Mouse (Mus musculus) limb, embryonic 15.5 days (tissue): Measurements from ENCODE around the gene Gpc6. TPM values are rescaled to one million over a fixed set of nuclear protein-coding genes. Genes with fewer than 3 reads are reported as not detected.

Source experiments
- ATAC-seq: fragments of 200-750 bp; cut with Nextera tagmentation; 2 replicates; pipeline ENCODE4 v1.8.0; 2017; ENCODE audit warnings: low read depth, moderate TSS enrichment; ENCODE audit not compliant: insufficient number of reproducible peaks, low FRiP score, low TSS enrichment
- H3K27ac ChIP-seq: fragments of 300-500 bp; sonication (generic); 2 replicates; pipeline ENCODE4 v1.5.1; 2015; ENCODE audit warnings: moderate library complexity, mild to moderate bottlenecking, inconsistent platforms
- H3K27me3 ChIP-seq: fragments of 300-500 bp; sonication (generic); 2 replicates; pipeline ENCODE4 v1.6.1; 2015; ENCODE audit warnings: inconsistent platforms
- H3K36me3 ChIP-seq: fragments of 300-500 bp; sonication (generic); 2 replicates; pipeline ENCODE4 v1.6.1; 2015; ENCODE audit warnings: inconsistent platforms
- H3K4me1 ChIP-seq: fragments of 300-500 bp; sonication (generic); 2 replicates; pipeline ENCODE4 v1.6.1; 2015; ENCODE audit warnings: inconsistent platforms
- H3K4me2 ChIP-seq: fragments of 300-500 bp; sonication (generic); 2 replicates; pipeline ENCODE4 v1.6.1; 2015; ENCODE audit warnings: mild to moderate bottlenecking, inconsistent platforms
- H3K4me3 ChIP-seq: fragments of 300-500 bp; sonication (generic); 2 replicates; pipeline ENCODE4 v1.5.1; 2015; ENCODE audit warnings: mild to moderate bottlenecking, inconsistent platforms
- H3K9ac ChIP-seq: fragments of 300-500 bp; sonication (generic); 2 replicates; pipeline ENCODE4 v1.6.1; 2015; ENCODE audit warnings: inconsistent platforms
- H3K9me3 ChIP-seq: fragments of 300-500 bp; sonication (generic); 2 replicates; pipeline ENCODE4 v1.6.1; 2016; ENCODE audit warnings: inconsistent platforms
- WGBS: fragments of 180-500 bp; shearing (Covaris S2); methylation state at CpG from one replicate; pipeline ENCODE4 v1.1.7; 2015; 5-methylcytosine and 5-hydroxymethylcytosine counted together
- polyA plus RNA-seq: library from polyadenylated mRNA; unstranded; fragments of >200 nt; fragmentation: Nextera tagmentation; extraction: Ambion mirVana; gene quantifications from 2 replicates; pipeline ENCODE4 v1.2.1, GENCODE M21; 2015

The Gpc6 gene
- polyA plus RNA-seq, 1 experiment from 2014 or later: 42.5 TPM

DNA sequence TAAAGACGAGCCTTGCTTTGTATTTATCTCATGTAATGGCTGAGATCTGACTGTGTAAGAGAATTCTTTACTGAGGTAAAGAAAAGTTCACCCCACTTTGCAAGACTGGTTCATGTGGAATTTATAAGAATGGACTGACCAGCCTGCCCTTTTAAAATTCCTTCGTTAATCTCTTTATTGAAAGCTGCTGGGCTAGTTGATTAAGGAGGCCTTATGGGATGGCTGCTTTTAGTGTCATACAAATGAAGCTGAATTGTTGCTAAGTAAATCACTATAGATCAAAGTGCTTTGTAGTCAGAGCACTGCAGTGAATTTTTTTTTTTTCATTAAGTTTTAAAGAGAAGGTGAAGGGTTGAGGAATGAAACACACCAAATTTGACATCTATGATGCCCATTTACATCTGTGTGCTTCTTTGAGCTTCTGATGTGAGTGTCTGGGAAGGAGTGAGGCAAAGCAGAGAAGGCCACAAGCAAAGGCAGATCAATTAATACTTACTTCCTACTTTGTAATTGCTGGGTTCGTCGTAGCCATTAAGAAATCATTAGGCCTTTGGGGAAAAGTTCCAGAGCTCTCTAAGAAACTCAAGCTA is 90.3 kb downstream of the Gpc6 start:
- Histone ChIP-seq H3K36me3 (no peaks in the 10 kb centered on the region), H3K9ac (no peak overlapping the region), H3K4me3 (no peak overlapping the region), H3K4me1 (peaks cover 2% of the 10 kb centered on the region; the same call in 1 of the 2 replicates), H3K27me3 (no peaks in the 10 kb centered on the region), H3K4me2 (no peak overlapping the region), H3K9me3 (no peaks in the 10 kb centered on the region), H3K27ac (no peak overlapping the region)
- 20% methylated on average over 4 of the region's 4 CpGs for WGBS
- no peak for ATAC-seq

DNA sequence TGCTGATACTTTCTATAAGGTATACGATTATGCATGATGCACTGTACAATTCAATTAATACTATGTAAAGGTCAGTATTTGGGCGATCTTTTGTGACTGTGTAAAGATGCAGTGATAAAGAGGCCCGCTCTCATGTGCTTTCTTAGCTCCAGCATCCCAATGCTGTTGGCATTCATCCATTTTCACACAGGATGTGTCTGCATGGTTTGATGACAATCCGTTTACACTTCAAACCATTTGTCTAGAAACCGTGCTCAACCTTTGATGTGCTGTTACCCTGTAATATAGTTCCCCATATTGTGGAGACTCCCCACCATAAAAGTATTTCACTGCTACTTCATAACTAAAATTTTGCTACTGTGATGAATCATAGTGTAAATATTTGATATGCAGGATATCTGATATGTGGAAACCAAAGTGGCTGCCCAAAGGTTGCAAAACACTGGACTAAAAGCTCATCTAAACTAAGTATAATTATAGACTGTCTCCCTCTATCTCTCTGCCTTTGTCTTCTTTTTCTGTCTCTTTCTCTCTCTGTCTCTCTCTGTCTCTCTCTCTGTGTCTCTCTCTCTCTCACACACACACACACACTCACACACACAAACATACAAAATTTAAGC is 97.2 kb downstream of the Gpc6 start:
- H3K27me3 ChIP-seq: no peaks in the 10 kb centered on the region
- H3K4me2 ChIP-seq: no peak overlapping the region
- no peak overlapping the region for H3K4me3 ChIP-seq
- no peaks in the 10 kb centered on the region for H3K36me3 ChIP-seq
- H3K4me1 ChIP-seq: no peaks in the 10 kb centered on the region; the same call in 1 of the 2 replicates
- no peak overlapping the region for H3K27ac ChIP-seq
- 72% methylated on average over 5 of the region's 5 CpGs for WGBS
- ATAC-seq: no peak
- H3K9me3 ChIP-seq: no peaks in the 10 kb centered on the region
- no peak overlapping the region for H3K9ac ChIP-seq

DNA sequence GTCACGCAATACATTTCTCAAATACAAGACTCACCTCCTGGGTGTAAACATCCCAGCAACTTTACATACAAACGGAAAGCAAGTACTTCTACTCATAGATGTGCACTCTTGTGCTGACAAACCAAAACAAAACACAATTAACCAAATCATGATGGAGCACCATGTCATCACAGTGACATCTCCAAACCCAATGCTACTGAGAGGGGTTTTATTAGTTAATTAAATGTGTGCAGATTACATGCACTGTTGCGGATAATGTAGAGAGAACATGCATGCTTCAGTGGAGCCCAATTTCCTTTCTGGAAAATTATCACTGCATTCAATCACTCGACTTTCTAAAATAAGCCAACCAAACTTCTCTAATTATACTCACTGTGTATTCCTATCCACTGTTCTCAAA is 109.0 kb downstream of the Gpc6 start:
- Histone ChIP-seq H3K4me3 (no peak overlapping the region), H3K27me3 (no peaks in the 10 kb centered on the region), H3K4me2 (no peak overlapping the region), H3K9ac (no peak overlapping the region), H3K27ac (no peak overlapping the region), H3K4me1 (no peaks in the 10 kb centered on the region), H3K9me3 (no peaks in the 10 kb centered on the region), H3K36me3 (no peaks in the 10 kb centered on the region)
- ATAC-seq: no peak
- WGBS: 80% methylated on average over 4 of the region's 4 CpGs

DNA sequence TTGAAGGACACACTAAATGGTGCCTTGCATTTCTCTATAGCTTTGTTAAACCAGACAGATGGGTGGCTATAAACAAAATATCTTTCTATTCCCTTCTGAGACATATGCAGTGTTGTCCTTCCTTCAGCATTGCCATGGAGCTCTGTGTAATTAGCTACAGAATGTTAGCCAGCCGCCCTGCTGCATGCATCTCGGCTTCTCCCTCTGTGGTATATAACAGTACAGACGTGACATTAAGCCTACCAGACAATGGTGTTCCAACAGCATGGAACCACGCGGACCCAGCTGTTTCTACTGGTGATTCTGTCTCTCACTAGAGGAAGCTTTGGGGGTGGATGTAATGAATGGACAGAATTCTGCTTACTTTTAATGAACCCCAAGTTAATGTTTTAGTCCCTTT is 115.9 kb downstream of the Gpc6 start:
- ATAC-seq: no peak
- Histone ChIP-seq H3K9me3 (no peaks in the 10 kb centered on the region), H3K27ac (no peak overlapping the region), H3K9ac (no peak overlapping the region), H3K27me3 (no peaks in the 10 kb centered on the region), H3K4me2 (no peak overlapping the region), H3K4me3 (no peak overlapping the region), H3K4me1 (no peaks in the 10 kb centered on the region), H3K36me3 (no peaks in the 10 kb centered on the region)
- 76% methylated on average over 5 of the region's 5 CpGs for WGBS

DNA sequence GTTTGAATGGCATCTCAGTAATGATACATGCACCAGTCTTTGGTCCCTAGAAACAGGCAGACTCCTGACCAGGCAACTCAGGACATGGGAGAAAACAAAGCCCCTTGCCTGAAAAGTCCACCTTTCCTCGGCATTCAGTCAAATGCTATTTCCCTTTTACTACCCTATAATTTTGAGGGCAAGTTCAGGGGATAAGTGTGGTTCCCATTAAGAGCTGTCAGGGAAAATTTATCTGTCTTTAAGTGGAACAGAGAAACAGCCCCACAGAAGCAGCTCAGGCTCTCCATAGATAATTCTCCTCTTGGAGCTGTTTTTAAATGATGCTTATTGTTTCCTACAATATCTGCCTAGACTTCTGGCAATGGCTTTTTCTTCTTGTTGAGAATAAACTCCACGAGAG is 123.8 kb downstream of the Gpc6 start:
- WGBS: 26% methylated on average over 2 of the region's 2 CpGs
- no peak overlapping the region for H3K4me2 ChIP-seq
- no peak overlapping the region for H3K27ac ChIP-seq
- no peak overlapping the region for H3K4me3 ChIP-seq
- ATAC-seq: no peak
- H3K9ac ChIP-seq: no peak overlapping the region
- H3K36me3 ChIP-seq: no peaks in the 10 kb centered on the region
- H3K27me3 ChIP-seq: no peaks in the 10 kb centered on the region
- H3K4me1 ChIP-seq: no peaks in the 10 kb centered on the region
- H3K9me3 ChIP-seq: no peaks in the 10 kb centered on the region

DNA sequence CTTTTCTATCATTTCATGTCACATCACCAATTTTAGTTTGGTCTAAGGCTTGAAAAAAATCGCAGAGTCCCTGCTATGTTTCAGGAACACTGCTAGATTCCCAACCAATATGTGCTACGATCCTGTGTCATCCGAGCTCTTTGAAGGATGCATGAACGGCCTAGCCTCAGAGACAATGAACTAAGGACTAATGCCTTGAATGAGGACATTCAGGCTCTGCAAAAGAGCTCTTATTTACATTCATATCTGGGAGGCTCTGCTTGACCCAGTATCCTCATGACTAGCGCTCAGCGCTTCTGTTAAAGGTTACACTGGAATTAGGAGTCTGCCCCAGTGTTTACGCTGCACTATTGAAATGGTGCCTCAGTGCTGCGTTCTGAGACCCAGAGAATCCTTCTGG is 125.8 kb downstream of the Gpc6 start:
- Histone ChIP-seq H3K9ac (no peak overlapping the region), H3K4me2 (no peak overlapping the region), H3K27me3 (no peaks in the 10 kb centered on the region), H3K27ac (no peak overlapping the region), H3K4me3 (no peak overlapping the region), H3K4me1 (no peaks in the 10 kb centered on the region), H3K9me3 (no peaks in the 10 kb centered on the region), H3K36me3 (no peaks in the 10 kb centered on the region)
- WGBS: 86% methylated on average over 8 of the region's 8 CpGs
- ATAC-seq: no peak

DNA sequence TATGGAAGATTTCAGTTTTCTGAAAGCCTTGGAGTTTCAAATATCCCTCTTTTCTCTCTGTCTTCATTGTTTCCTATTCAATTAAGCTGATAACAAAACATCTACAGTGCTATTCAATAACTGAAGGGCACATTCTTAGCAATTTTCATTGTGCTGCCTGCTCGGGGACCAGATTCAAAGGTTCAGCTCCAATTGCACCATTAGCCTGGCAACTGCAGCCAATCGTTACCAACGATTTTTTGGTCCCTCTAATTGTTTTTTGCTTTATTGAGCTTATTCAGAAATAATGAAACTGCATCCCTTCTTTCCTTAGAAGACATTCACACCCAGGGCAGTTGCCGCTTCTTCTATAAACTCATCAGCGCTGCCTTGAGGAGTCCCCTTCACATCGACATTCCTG is 128.2 kb downstream of the Gpc6 start:
- Histone ChIP-seq H3K4me1 (no peaks in the 10 kb centered on the region), H3K36me3 (no peaks in the 10 kb centered on the region), H3K27me3 (no peaks in the 10 kb centered on the region), H3K4me3 (no peak overlapping the region), H3K4me2 (no peak overlapping the region), H3K27ac (no peak overlapping the region), H3K9me3 (no peaks in the 10 kb centered on the region), H3K9ac (no peak overlapping the region)
- no peak for ATAC-seq
- 71% methylated on average over 6 of the region's 6 CpGs for WGBS

DNA sequence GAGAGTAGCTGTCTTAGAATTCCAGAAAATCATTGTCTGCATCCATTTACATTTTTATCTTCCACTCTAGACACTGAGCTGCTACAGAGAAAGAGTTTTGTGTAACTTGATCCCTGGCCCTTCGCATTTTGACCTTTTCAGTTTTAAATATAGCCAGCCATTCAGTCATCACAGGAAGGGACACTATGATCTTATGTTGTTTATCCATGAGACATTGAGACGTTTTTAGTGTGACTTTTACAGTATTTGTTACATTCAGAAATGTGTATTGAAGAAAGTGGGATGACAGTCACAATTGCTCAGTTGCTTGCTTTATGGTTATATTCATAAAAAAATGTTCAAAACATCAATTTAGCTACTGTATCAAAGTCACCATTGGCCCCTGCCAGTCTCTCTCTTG is 130.0 kb downstream of the Gpc6 start:
- Histone ChIP-seq H3K27me3 (no peaks in the 10 kb centered on the region), H3K27ac (no peak overlapping the region), H3K9me3 (no peaks in the 10 kb centered on the region), H3K9ac (no peak overlapping the region), H3K4me3 (no peak overlapping the region), H3K4me1 (no peaks in the 10 kb centered on the region), H3K36me3 (no peaks in the 10 kb centered on the region), H3K4me2 (no peak overlapping the region)
- ATAC-seq: no peak
- WGBS: 55% methylated on average over 2 of the region's 2 CpGs

DNA sequence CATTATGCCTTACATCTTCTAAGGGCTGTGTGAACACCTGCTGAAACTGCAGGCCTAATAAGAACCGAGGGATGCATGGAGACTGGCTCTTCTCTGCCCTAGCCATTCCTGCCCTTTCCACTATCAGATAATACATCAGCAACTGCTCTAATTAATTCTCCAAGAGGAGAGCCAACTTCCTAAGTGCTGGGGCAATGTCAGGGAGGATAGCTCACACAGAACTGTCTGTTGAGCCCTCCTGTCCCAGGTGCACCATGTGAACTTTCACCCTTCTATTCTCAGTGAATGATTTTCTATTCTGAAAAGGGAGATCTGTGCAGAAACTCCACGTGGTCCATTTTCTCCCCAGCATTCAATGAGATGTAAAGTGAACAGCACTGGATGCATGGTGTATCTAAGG is 136.0 kb downstream of the Gpc6 start:
- H3K9ac ChIP-seq: no peak overlapping the region
- H3K4me2 ChIP-seq: no peak overlapping the region
- H3K27ac ChIP-seq: no peak overlapping the region
- ATAC-seq: no peak
- H3K4me3 ChIP-seq: no peak overlapping the region
- H3K9me3 ChIP-seq: no peaks in the 10 kb centered on the region
- no peaks in the 10 kb centered on the region for H3K4me1 ChIP-seq
- 74% methylated on average over 2 of the region's 2 CpGs for WGBS
- H3K36me3 ChIP-seq: no peaks in the 10 kb centered on the region
- no peaks in the 10 kb centered on the region for H3K27me3 ChIP-seq

DNA sequence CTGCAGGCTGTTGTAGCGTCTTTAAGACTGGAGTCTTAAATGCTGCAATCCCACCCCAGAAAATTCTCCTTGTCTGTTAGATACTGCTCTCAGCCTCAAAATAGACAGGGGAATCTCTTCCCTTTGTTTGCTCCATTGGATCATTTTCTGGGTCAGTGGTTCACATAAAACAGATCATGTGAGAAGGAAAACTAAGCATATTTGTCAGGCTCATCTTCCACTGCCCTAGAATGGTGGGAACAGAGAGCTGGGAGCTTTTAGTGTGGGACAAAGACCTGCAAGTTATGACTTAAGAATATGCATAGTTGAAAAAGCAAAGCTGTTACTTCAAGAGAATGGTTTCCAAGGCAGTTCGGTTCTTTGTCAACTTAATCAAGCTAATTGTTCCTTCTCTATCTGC is 136.4 kb downstream of the Gpc6 start:
- WGBS: 88% methylated on average over 2 of the region's 2 CpGs
- Histone ChIP-seq H3K4me3 (no peak overlapping the region), H3K36me3 (no peaks in the 10 kb centered on the region), H3K9me3 (no peaks in the 10 kb centered on the region), H3K4me2 (no peak overlapping the region), H3K4me1 (no peaks in the 10 kb centered on the region), H3K9ac (no peak overlapping the region), H3K27ac (no peak overlapping the region), H3K27me3 (no peaks in the 10 kb centered on the region)
- no peak for ATAC-seq

DNA sequence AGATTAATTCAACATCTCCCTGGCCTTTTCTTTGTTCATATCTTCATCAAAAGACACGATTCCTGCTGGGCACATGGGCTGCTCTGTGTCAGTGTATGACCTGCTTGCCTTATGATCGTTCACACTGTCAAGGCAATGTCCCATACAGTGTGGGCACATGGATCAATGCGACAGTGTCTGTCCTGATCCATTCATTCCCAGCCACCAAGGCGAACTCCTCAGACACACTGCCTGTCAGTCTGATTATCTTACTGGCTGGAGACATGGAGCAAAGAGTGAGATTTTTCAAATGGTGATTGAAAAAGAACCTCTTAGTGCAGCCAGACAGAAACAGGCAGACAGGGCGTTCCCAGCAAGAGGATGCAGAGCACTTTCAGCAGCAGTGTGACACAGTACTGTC is 143.1 kb downstream of the Gpc6 start:
- 88% methylated on average over 5 of the region's 5 CpGs for WGBS
- Histone ChIP-seq H3K27ac (no peak overlapping the region), H3K4me2 (no peak overlapping the region), H3K36me3 (no peaks in the 10 kb centered on the region), H3K4me1 (no peaks in the 10 kb centered on the region), H3K27me3 (no peaks in the 10 kb centered on the region), H3K9ac (no peak overlapping the region), H3K4me3 (no peak overlapping the region), H3K9me3 (no peaks in the 10 kb centered on the region)
- ATAC-seq: no peak

DNA sequence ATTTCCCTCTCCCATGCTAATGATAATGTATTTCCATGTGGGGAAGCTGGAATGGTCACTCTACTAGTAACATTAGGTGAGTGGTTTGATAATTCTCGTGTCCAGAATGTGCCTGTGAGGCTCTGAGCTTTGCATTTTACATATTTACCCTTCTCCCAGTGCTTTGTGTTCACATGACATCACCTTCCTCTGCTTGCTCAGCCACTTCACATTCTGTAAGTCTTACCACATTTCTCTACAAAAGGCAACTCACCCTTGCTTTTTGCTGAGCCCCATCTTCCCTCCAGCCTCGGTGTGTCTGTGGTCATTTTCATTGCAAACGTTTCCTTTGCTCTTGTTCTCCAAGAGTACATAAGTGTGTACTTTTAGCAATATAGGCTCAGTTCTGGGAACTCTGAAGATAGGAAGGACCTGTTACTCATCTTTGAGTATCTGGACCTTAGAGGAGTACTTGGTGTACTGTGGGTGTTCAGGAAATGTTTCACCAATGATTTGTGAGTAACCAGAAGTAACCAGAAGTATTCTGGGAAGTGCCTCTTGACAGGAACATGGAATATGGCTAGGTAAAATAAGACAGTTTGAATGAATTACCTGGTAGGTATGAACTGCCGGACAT is 145.5 kb downstream of the Gpc6 start:
- Histone ChIP-seq H3K4me2 (no peak overlapping the region), H3K27me3 (no peaks in the 10 kb centered on the region), H3K4me1 (no peaks in the 10 kb centered on the region), H3K36me3 (no peaks in the 10 kb centered on the region), H3K4me3 (no peak overlapping the region), H3K9ac (no peak overlapping the region), H3K27ac (no peak overlapping the region), H3K9me3 (no peaks in the 10 kb centered on the region)
- ATAC-seq: no peak
- WGBS: 92% methylated on average over 4 of the region's 4 CpGs
